Mouse (Mus musculus): Measurements from ENCODE around the gene Fam161b.

Fam161b gene

GRCm38 (mm10) chr12:84361555-84362489, at the start of gene Fam161b, which contains the start of gene Coq6:
Fam161b (minus strand) TSS chr12:84361833.
Coq6 (plus strand) TSS chr12:84361657.
- peak; percentile 87 to 93 for DNase-seq

- DNase-seq: peak; percentile 91
Measured at GRCm38 (mm10) chr12:84408819-84409507, 47.3 kb upstream of the Fam161b start, which contains the start of the genes Entpd5 and Bbof1. Entpd5 (minus strand) TSS chr12:84409029. Bbof1 (plus strand) TSS chr12:84409071.

GRCm38 (mm10) chr12:84407874-84408818, 46.5 kb upstream of the Fam161b start:
- peak; percentile 77 to 81 for DNase-seq

- peak in 1 of 2 experiments; percentile 17 for DNase-seq
Measured at GRCm38 (mm10) chr12:84407259-84407658, 45.6 kb upstream of the Fam161b start.

- no peak for DNase-seq
Measured at GRCm38 (mm10) chr12:84404541-84404940, 42.9 kb upstream of the Fam161b start.

GRCm38 (mm10) chr12:84402923-84403322, 41.3 kb upstream of the Fam161b start:
- no peak for DNase-seq

GRCm38 (mm10) chr12:84400653-84401052, 39.0 kb upstream of the Fam161b start:
- no peak for DNase-seq

GRCm38 (mm10) chr12:84400068-84400467, 38.4 kb upstream of the Fam161b start:
- no peak for DNase-seq

GRCm38 (mm10) chr12:84399663-84400062, 38.0 kb upstream of the Fam161b start:
- DNase-seq: no peak

GRCm38 (mm10) chr12:84399135-84399534, 37.5 kb upstream of the Fam161b start:
- DNase-seq: no peak

- DNase-seq: no peak
Measured at GRCm38 (mm10) chr12:84398629-84399028, 37.0 kb upstream of the Fam161b start.

GRCm38 (mm10) chr12:84397685-84398084, 36.1 kb upstream of the Fam161b start:
- no peak for DNase-seq

- no peak for DNase-seq
Measured at GRCm38 (mm10) chr12:84396947-84397679, 35.5 kb upstream of the Fam161b start.

- no peak for DNase-seq
Measured at GRCm38 (mm10) chr12:84393847-84394246, 32.2 kb upstream of the Fam161b start.

GRCm38 (mm10) chr12:84392681-84393080, 31.0 kb upstream of the Fam161b start:
- no peak for DNase-seq

- DNase-seq: no peak
Measured at GRCm38 (mm10) chr12:84390336-84390735, 28.7 kb upstream of the Fam161b start.

GRCm38 (mm10) chr12:84388774-84389400, 27.3 kb upstream of the Fam161b start:
- DNase-seq: no peak

GRCm38 (mm10) chr12:84388097-84388496, 26.5 kb upstream of the Fam161b start:
- no peak for DNase-seq

- no peak for DNase-seq
Measured at GRCm38 (mm10) chr12:84385408-84385807, 23.8 kb upstream of the Fam161b start.

GRCm38 (mm10) chr12:84384644-84385081, 23.0 kb upstream of the Fam161b start:
- DNase-seq: no peak

- no peak for DNase-seq
Measured at GRCm38 (mm10) chr12:84382369-84382768, 20.7 kb upstream of the Fam161b start.

All from thymus, postnatal 36 days (tissue).